Mouse (Mus musculus): ENCODE measurements around the gene Shc3.

- TF ChIP-seq GATA1 (IDR thresholded peaks at IDR 0.05; ENCODE audit: low read length) (no peak), TAL1 (IDR thresholded peaks at IDR 0.05; ENCODE audit: low read length) (no peak)
Measured at GRCm38 (mm10) chr13:51567078-51567395, 2.2 kb downstream of the Shc3 start.

All from erythroblast, embryonic 14.5 days (primary cell).